Mouse (Mus musculus) embryonic facial prominence, embryonic 11.5 days (tissue): ENCODE data around the gene Kcnab2. TPM values are rescaled to one million over a fixed set of nuclear protein-coding genes. Genes with fewer than 3 reads are reported as not detected.

Source experiments
- ATAC-seq: fragments of 200-750 bp; cut with Nextera tagmentation; replicated peaks from 2 replicates; pipeline ENCODE4 v1.8.0; 2017; ENCODE audit warnings: low read depth; ENCODE audit not compliant: insufficient number of reproducible peaks, low FRiP score, low TSS enrichment
- DNase-seq: peaks from one replicate; pipeline ENCODE4 v3.0.0-alpha.2; 2015; ENCODE audit warnings: low spot score
- H3K27ac ChIP-seq: fragments of 300-500 bp; sonication (generic); replicated peaks from 2 replicates; pipeline ENCODE4 v1.5.1; 2014; ENCODE audit warnings: mild to moderate bottlenecking, low read depth, low read length, control low read depth
- H3K27me3 ChIP-seq: fragments of 300-500 bp; sonication (generic); 2 replicates; pipeline ENCODE4 v1.6.1; 2014; ENCODE audit warnings: mild to moderate bottlenecking, low read length, moderate library complexity, mixed read lengths; ENCODE audit not compliant: control insufficient read depth, insufficient read depth
- H3K36me3 ChIP-seq: fragments of 300-500 bp; sonication (generic); replicated peaks from 2 replicates; pipeline ENCODE4 v1.6.1; 2014; ENCODE audit warnings: low read depth, mild to moderate bottlenecking, low read length, moderate library complexity, mixed read lengths; ENCODE audit not compliant: control insufficient read depth, insufficient read depth
- H3K4me1 ChIP-seq: fragments of 300-500 bp; sonication (generic); 2 replicates; pipeline ENCODE4 v1.6.1; 2014; ENCODE audit warnings: low read length, mixed read lengths; ENCODE audit not compliant: control insufficient read depth, insufficient read depth
- H3K4me2 ChIP-seq: fragments of 300-500 bp; sonication (generic); 2 replicates; pipeline ENCODE4 v1.6.1; 2014; ENCODE audit warnings: low read depth, mild to moderate bottlenecking, control low read depth, low read length, moderate library complexity
- H3K4me3 ChIP-seq: fragments of 300-500 bp; sonication (generic); 2 replicates; pipeline ENCODE4 v1.5.1; 2014; ENCODE audit warnings: low read depth, low read length, control low read depth
- H3K9ac ChIP-seq: fragments of 300-500 bp; sonication (generic); replicated peaks from 2 replicates; pipeline ENCODE4 v1.6.1; 2014; ENCODE audit warnings: mild to moderate bottlenecking, control low read depth, low read length
- H3K9me3 ChIP-seq: fragments of 300-500 bp; sonication (generic); replicated peaks from 2 replicates; pipeline ENCODE4 v1.6.1; 2016; ENCODE audit warnings: mild to moderate bottlenecking, low read length, inconsistent platforms, mixed read lengths; ENCODE audit not compliant: control insufficient read depth
- WGBS: fragments of 180-500 bp; shearing (Covaris S2); extraction: QIAGEN DNeasy Blood & Tissue Kit; methylation state at CpG from one replicate; pipeline ENCODE4 v1.1.7; 2014; 5-methylcytosine and 5-hydroxymethylcytosine counted together
- polyA plus RNA-seq: library from polyadenylated mRNA; unstranded; fragments of >200 nt; fragmentation: Nextera tagmentation; extraction: Ambion mirVana; gene quantifications from 2 replicates; pipeline ENCODE4 v1.2.1, GENCODE M21; 2014

Kcnab2 gene
- polyA plus RNA-seq, 1 experiment from 2014 or later: 5.4 TPM

GRCm38 (mm10) chr4:152406531-152406930, 71.1 kb downstream of the Kcnab2 start:
- WGBS: 78% methylated on average over 8 of the region's 8 CpGs
- Histone ChIP-seq H3K9me3 (no peaks in the 10 kb centered on the region), H3K4me1 (no peaks in the 10 kb centered on the region), H3K27ac (no peak overlapping the region), H3K36me3 (no peaks in the 10 kb centered on the region), H3K4me2 (no peak overlapping the region), H3K4me3 (no peak overlapping the region), H3K27me3 (no peaks in the 10 kb centered on the region), H3K9ac (no peak overlapping the region)
- DNase-seq (no peak), ATAC-seq (no peak)

- Histone ChIP-seq H3K4me3 (no peak overlapping the region), H3K4me2 (no peak overlapping the region), H3K9ac (no peak overlapping the region), H3K4me1 (no peaks in the 10 kb centered on the region), H3K27ac (no peak overlapping the region), H3K36me3 (no peaks in the 10 kb centered on the region), H3K9me3 (no peaks in the 10 kb centered on the region), H3K27me3 (no peaks in the 10 kb centered on the region)
- DNase-seq (no peak), ATAC-seq (no peak)
- 85% methylated on average over 7 of the region's 7 CpGs for whole genome bisulfite sequencing
These were observed 71.9 kb downstream of the Kcnab2 start for GRCm38 (mm10) chr4:152405671-152406201.

GRCm38 (mm10) chr4:152405143-152405542, 72.5 kb downstream of the Kcnab2 start:
- Histone ChIP-seq H3K9ac (no peak overlapping the region), H3K27ac (no peak overlapping the region), H3K9me3 (no peaks in the 10 kb centered on the region), H3K4me2 (no peak overlapping the region), H3K36me3 (no peaks in the 10 kb centered on the region), H3K4me3 (no peak overlapping the region), H3K4me1 (no peaks in the 10 kb centered on the region), H3K27me3 (no peaks in the 10 kb centered on the region)
- WGBS: 64% methylated on average over 6 of the region's 6 CpGs
- no peak for ATAC-seq
- DNase-seq: no peak

- 78% methylated on average over 3 of the region's 3 CpGs for WGBS
- ATAC-seq (no peak), DNase-seq (no peak)
- H3K36me3 ChIP-seq: no peaks in the 10 kb centered on the region
- H3K4me2 ChIP-seq: no peak overlapping the region
- H3K4me1 ChIP-seq: no peaks in the 10 kb centered on the region
- no peaks in the 10 kb centered on the region for H3K9me3 ChIP-seq
- H3K4me3 ChIP-seq: no peak overlapping the region
- H3K27me3 ChIP-seq: no peaks in the 10 kb centered on the region
- H3K27ac ChIP-seq: no peak overlapping the region
- H3K9ac ChIP-seq: no peak overlapping the region
These were observed 78.7 kb downstream of the Kcnab2 start for GRCm38 (mm10) chr4:152398926-152399325.

GRCm38 (mm10) chr4:152392627-152393026, 85.0 kb downstream of the Kcnab2 start:
- no peak overlapping the region for H3K4me2 ChIP-seq
- H3K9ac ChIP-seq: no peak overlapping the region
- 91% methylated on average over 17 of the region's 17 CpGs for WGBS
- H3K9me3 ChIP-seq: no peaks in the 10 kb centered on the region
- no peak overlapping the region for H3K27ac ChIP-seq
- ATAC-seq (no peak), DNase-seq (no peak)
- H3K36me3 ChIP-seq: no peaks in the 10 kb centered on the region
- H3K4me1 ChIP-seq: no peaks in the 10 kb centered on the region
- H3K4me3 ChIP-seq: no peak overlapping the region
- H3K27me3 ChIP-seq: no peaks in the 10 kb centered on the region

- Histone ChIP-seq H3K4me3 (no peak overlapping the region), H3K4me1 (no peaks in the 10 kb centered on the region), H3K27ac (no peak overlapping the region), H3K4me2 (no peak overlapping the region), H3K9ac (no peak overlapping the region), H3K9me3 (no peaks in the 10 kb centered on the region), H3K27me3 (no peaks in the 10 kb centered on the region), H3K36me3 (no peaks in the 10 kb centered on the region)
- no peak for ATAC-seq
- 70% methylated on average over 5 of the region's 5 CpGs for WGBS
- DNase-seq: no peak
These were observed 85.5 kb downstream of the Kcnab2 start for GRCm38 (mm10) chr4:152392192-152392591.

GRCm38 (mm10) chr4:152385644-152386043, 92.0 kb downstream of the Kcnab2 start:
- H3K9ac ChIP-seq: no peak overlapping the region
- no peaks in the 10 kb centered on the region for H3K9me3 ChIP-seq
- H3K27me3 ChIP-seq: no peaks in the 10 kb centered on the region
- DNase-seq (no peak), ATAC-seq (no peak)
- H3K4me3 ChIP-seq: no peak overlapping the region
- no peak overlapping the region for H3K27ac ChIP-seq
- WGBS: 62% methylated on average over 16 of the region's 16 CpGs
- no peak overlapping the region for H3K4me2 ChIP-seq
- H3K4me1 ChIP-seq: no peaks in the 10 kb centered on the region
- no peaks in the 10 kb centered on the region for H3K36me3 ChIP-seq

GRCm38 (mm10) chr4:152382528-152383252, 95.0 kb downstream of the Kcnab2 start:
- H3K4me2 ChIP-seq: no peak overlapping the region
- H3K36me3 ChIP-seq: no peaks in the 10 kb centered on the region
- H3K9ac ChIP-seq: no peak overlapping the region
- ATAC-seq: no peak
- no peaks in the 10 kb centered on the region for H3K4me1 ChIP-seq
- WGBS: 83% methylated on average over 17 of the region's 17 CpGs
- H3K4me3 ChIP-seq: no peak overlapping the region
- H3K27me3 ChIP-seq: no peaks in the 10 kb centered on the region
- H3K27ac ChIP-seq: no peak overlapping the region
- no peak for DNase-seq
- H3K9me3 ChIP-seq: no peaks in the 10 kb centered on the region
